8 mouse cellular contexts compared by ENCODE assay signal in genomic region chr6:51468891-51469561, GRCm38 (mm10). TPM values are rescaled to one million over a fixed set of nuclear protein-coding genes. Genes with fewer than 3 reads are reported as not detected.
DNase-seq lines count a peak whose midpoint lies in the region; ATAC-seq lines count a peak whose summit lies in the region.

No protein-coding gene starts in this region.

- H3K4me1 ChIP-seq in intestine, embryonic 15.5 days (replicated peaks) = peaks cover 8% of the 10 kb centered on the region

- H3K9ac ChIP-seq in intestine, embryonic 15.5 days = peak overlapping the region; percentile 99

- no peaks in the 10 kb centered on the region for H3K36me3 ChIP-seq in intestine, embryonic 15.5 days

- peak overlapping the region; percentile 87 for H3K4me3 ChIP-seq in intestine, embryonic 15.5 days (replicated peaks)

- intact Hi-C loops in left cerebral cortex, postnatal 14 days (cut with DNase I) = loop anchor here (2.0 kb wide), 1 partner anchor 388 kb away; no protein-coding TSS in a partner anchor

- under 1% methylated on average over 63 of the region's 63 CpGs for WGBS in intestine, embryonic 15.5 days

- H3K27me3 ChIP-seq in intestine, embryonic 15.5 days (replicated peaks) = no peaks in the 10 kb centered on the region

- peak; percentile 51 for ATAC-seq in intestine, embryonic 15.5 days
- ATAC-seq in megakaryocyte-erythroid progenitor cell, adult 5-6 weeks (replicated peaks; ENCODE audit: low FRiP score, low TSS enrichment, poor library complexity, severe bottlenecking) = peak; percentile 48

- peak overlapping the region; percentile 99 for H3K27ac ChIP-seq in intestine, embryonic 15.5 days

- DNase-seq in adrenal gland, adult 18-20 months (ENCODE audit: low spot score in 2 of 2) = peak; percentile 69 to 75
- peak; percentile 88 for DNase-seq in embryo, embryonic 11 days
- DNase-seq in gastrocnemius, postnatal 25 days = peak; percentile 74
- peak; percentile 58 to 74 for DNase-seq in left cerebral cortex, postnatal 14 days (ENCODE audit: low spot score in 2 of 2)
- DNase-seq in right cerebral cortex, postnatal 25 days = peak; percentile 78
- DNase-seq in urinary bladder, postnatal 36 days (ENCODE audit: low spot score in 2 of 2) = peak; percentile 73 to 78

- H3K4me2 ChIP-seq in intestine, embryonic 15.5 days (replicated peaks) = no peak overlapping the region

- no peaks in the 10 kb centered on the region for H3K9me3 ChIP-seq in intestine, embryonic 15.5 days

RNA-seq across cellular contexts. Expression of gene Hnrnpa2b1, which starts 0.7 kb away (rescaled TPM):
- 100 to 1,000 TPM; 553 to 646 TPM for total RNA-seq in adrenal gland, adult 18-20 months (2021)
- 100 to 1,000 TPM; 301 to 314 TPM for total RNA-seq in gastrocnemius, postnatal 25 days (2021)
- polyA plus RNA-seq in intestine, embryonic 15.5 days (2015; fragmentation: Nextera tagmentation; extraction: Ambion mirVana) = 1,529 and 1,675 TPM in 2 replicates
- total RNA-seq in left cerebral cortex, postnatal 14 days (2021) = 100 to 1,000 TPM; 446 to 458 TPM
- total RNA-seq in megakaryocyte-erythroid progenitor cell, adult 5-6 weeks (2014; fragmentation: Nextera tagmentation) = 1,156 and 1,577 TPM in 2 replicates
- 1,688 and 2,170 TPM in 2 replicates for total RNA-seq in megakaryocyte-erythroid progenitor cell, adult 5-6 weeks (2017)

RNA-seq across cellular contexts. Expression of gene Cbx3, which starts 1.1 kb away (rescaled TPM):
- total RNA-seq in adrenal gland, adult 18-20 months (2021) = 10 to 100 TPM; 66.4 to 81.6 TPM
- 10 to 100 TPM; 40.1 to 41.7 TPM for total RNA-seq in gastrocnemius, postnatal 25 days (2021)
- polyA plus RNA-seq in intestine, embryonic 15.5 days (2015; fragmentation: Nextera tagmentation; extraction: Ambion mirVana) = 342 and 418 TPM in 2 replicates
- total RNA-seq in left cerebral cortex, postnatal 14 days (2021) = 100 to 1,000 TPM; 143 to 159 TPM
- 292 and 301 TPM in 2 replicates for total RNA-seq in megakaryocyte-erythroid progenitor cell, adult 5-6 weeks (2014; fragmentation: Nextera tagmentation)
- 423 and 530 TPM in 2 replicates for total RNA-seq in megakaryocyte-erythroid progenitor cell, adult 5-6 weeks (2017)

RNA-seq across cellular contexts. Expression of gene Nfe2l3, which starts 36.6 kb away (rescaled TPM):
- under 1 TPM in 1 of 2 experiments, not detected in 1; 0.13 TPM for total RNA-seq in adrenal gland, adult 18-20 months (2021)
- total RNA-seq in gastrocnemius, postnatal 25 days (2021) = not detected
- polyA plus RNA-seq in intestine, embryonic 15.5 days (2015; fragmentation: Nextera tagmentation; extraction: Ambion mirVana) = 1.9 TPM in 2 replicates
- total RNA-seq in left cerebral cortex, postnatal 14 days (2021) = 1 to 10 TPM; 2.5 to 3.6 TPM
- not detected in 2 replicates for total RNA-seq in megakaryocyte-erythroid progenitor cell, adult 5-6 weeks (2014; fragmentation: Nextera tagmentation)
- total RNA-seq in megakaryocyte-erythroid progenitor cell, adult 5-6 weeks (2017) = not detected in 2 replicates

RNA-seq across cellular contexts. Expression of gene Snx10, which starts 54.7 kb away (rescaled TPM):
- total RNA-seq in adrenal gland, adult 18-20 months (2021) = 10 to 100 TPM; 31.8 to 53.6 TPM
- total RNA-seq in gastrocnemius, postnatal 25 days (2021) = 1 to 10 TPM; 3.8 TPM
- 12.1 and 14.4 TPM in 2 replicates for polyA plus RNA-seq in intestine, embryonic 15.5 days (2015; fragmentation: Nextera tagmentation; extraction: Ambion mirVana)
- 100 to 1,000 TPM; 114 to 116 TPM for total RNA-seq in left cerebral cortex, postnatal 14 days (2021)
- total RNA-seq in megakaryocyte-erythroid progenitor cell, adult 5-6 weeks (2014; fragmentation: Nextera tagmentation) = 17.0 and 36.2 TPM in 2 replicates
- total RNA-seq in megakaryocyte-erythroid progenitor cell, adult 5-6 weeks (2017) = 16.2 and 55.9 TPM in 2 replicates

Comparison
In these comparisons a context has a peak if more than half of its experiments do, and no peak if none do; other contexts are left out.
1. Peak in every context shown above with its lines: DNase-seq, ATAC-seq, H3K4me3 ChIP-seq and H3K27ac ChIP-seq.